Comparison of ENCODE assay signal across 8 mouse cellular contexts in the genomic region with DNA sequence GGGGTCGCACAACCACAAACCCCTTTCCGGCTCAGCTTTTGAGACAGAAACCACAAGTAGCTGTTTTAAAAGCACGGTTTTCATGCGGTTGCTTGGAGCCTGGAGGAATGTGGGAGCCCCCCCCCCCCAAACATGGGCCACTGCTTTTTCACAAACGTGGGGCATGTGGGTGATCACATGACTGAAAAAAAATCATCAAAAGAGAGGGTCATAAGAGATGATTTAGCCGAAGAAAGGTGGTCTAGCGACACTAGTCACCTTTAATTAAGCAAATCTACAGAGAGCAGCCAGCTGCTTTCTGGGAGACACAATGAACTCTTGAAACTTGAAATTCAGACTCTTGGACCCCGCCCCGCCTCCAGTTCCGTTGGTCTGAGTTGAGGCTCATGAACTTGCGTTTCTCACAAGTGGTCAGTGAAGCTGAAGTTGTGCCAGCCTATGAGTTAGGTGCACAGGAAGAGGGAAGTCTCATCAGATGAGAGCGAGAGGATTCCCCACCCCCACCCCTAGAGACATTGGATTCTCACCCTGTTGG. TPM values are rescaled to one million over a fixed set of nuclear protein-coding genes. Genes with fewer than 3 reads are reported as not detected.
DNase-seq lines count a peak whose midpoint lies in the region; ATAC-seq and TF ChIP-seq lines count a peak whose summit lies in the region.

No protein-coding gene starts in this region.

- WGBS in hindbrain, postnatal 0 days: 21% methylated on average over 12 of the region's 12 CpGs
- 8% methylated on average over 12 of the region's 12 CpGs for WGBS in liver, postnatal 0 days (ENCODE audit: insufficient replicate concordance)

- no peak for TF ChIP-seq POLR2A in cortical plate, adult 2 months (IDR thresholded peaks at IDR 0.05; ENCODE audit: extremely low read depth, insufficient read depth, low read length)

- no peaks in the 10 kb centered on the region for H3K9me3 ChIP-seq in hindbrain, postnatal 0 days (ENCODE audit: low read length)
- no peaks in the 10 kb centered on the region for H3K9me3 ChIP-seq in liver, postnatal 0 days (ENCODE audit: low read length)

- no peak for ATAC-seq in hindbrain, postnatal 0 days
- no peak for ATAC-seq in liver, postnatal 0 days
- ATAC-seq in megakaryocyte-erythroid progenitor cell, adult 5-6 weeks (replicated peaks; ENCODE audit: low FRiP score, low TSS enrichment, poor library complexity, severe bottlenecking): no peak

- H3K4me3 ChIP-seq in cortical plate, adult 2 months (ENCODE audit: insufficient read depth, low read length): peak overlapping the region; percentile 53; the same call in 1 of the 2 replicates
- H3K4me3 ChIP-seq in hindbrain, postnatal 0 days (ENCODE audit: low read length): peak overlapping the region; percentile 77
- H3K4me3 ChIP-seq in liver, postnatal 0 days (ENCODE audit: low read depth, low read length): peak overlapping the region; percentile 84

- peak overlapping the region; percentile 98 for H3K4me2 ChIP-seq in hindbrain, postnatal 0 days (ENCODE audit: low read depth, low read length)
- H3K4me2 ChIP-seq in liver, postnatal 0 days (ENCODE audit: low read depth, low read length): peak overlapping the region; percentile 97

- no peak overlapping the region for H3K27ac ChIP-seq in cortical plate, adult 2 months (ENCODE audit: insufficient read depth, low read length)
- H3K27ac ChIP-seq in hindbrain, postnatal 0 days: peak overlapping the region; percentile 54
- H3K27ac ChIP-seq in liver, postnatal 0 days (ENCODE audit: low read depth): peak overlapping the region; percentile 93

- TF ChIP-seq EP300 in liver, postnatal 0 days (IDR thresholded peaks at IDR 0.05; ENCODE audit: low read depth): no peak

- no peaks in the 10 kb centered on the region for H3K36me3 ChIP-seq in hindbrain, postnatal 0 days (ENCODE audit: insufficient read depth, low read length)
- no peaks in the 10 kb centered on the region for H3K36me3 ChIP-seq in liver, postnatal 0 days (replicated peaks; ENCODE audit: insufficient read depth, low read length)

- peak overlapping the region; percentile 68 for H3K9ac ChIP-seq in hindbrain, postnatal 0 days (replicated peaks; ENCODE audit: low read length)
- H3K9ac ChIP-seq in liver, postnatal 0 days (replicated peaks): peak overlapping the region; percentile 89

- H3K27me3 ChIP-seq in hindbrain, postnatal 0 days (ENCODE audit: insufficient read depth, low read length): no peaks in the 10 kb centered on the region
- no peaks in the 10 kb centered on the region for H3K27me3 ChIP-seq in liver, postnatal 0 days (ENCODE audit: insufficient read depth, low read length)

- no peak for TF ChIP-seq CTCF in cortical plate, adult 2 months (IDR thresholded peaks at IDR 0.05; ENCODE audit: extremely low read depth, insufficient read depth, low read length)
- no peak for TF ChIP-seq CTCF in hindbrain, postnatal 0 days (IDR thresholded peaks at IDR 0.05; ENCODE audit: low read depth)
- no peak for TF ChIP-seq CTCF in liver, postnatal 0 days (IDR thresholded peaks at IDR 0.05; ENCODE audit: low read depth)

- no peaks in the 10 kb centered on the region for H3K4me1 ChIP-seq in cortical plate, adult 2 months (ENCODE audit: control insufficient read depth, insufficient read depth, low read length)
- H3K4me1 ChIP-seq in hindbrain, postnatal 0 days (ENCODE audit: insufficient read depth, low read length): peaks cover 8% of the 10 kb centered on the region; the same call in 1 of the 2 replicates
- peaks cover 29% of the 10 kb centered on the region for H3K4me1 ChIP-seq in liver, postnatal 0 days (ENCODE audit: insufficient read depth)

- peak; percentile 28 for DNase-seq in adrenal gland, postnatal 14 days
- no peak for DNase-seq in adrenal gland, postnatal 4 days (ENCODE audit: low spot score in 2 of 2)
- DNase-seq in hindbrain, postnatal 0 days (ENCODE audit: low spot score): no peak
- peak; percentile 41 for DNase-seq in liver, postnatal 0 days
- DNase-seq in retina, embryonic 14.5 days (ENCODE audit: low spot score): peak; percentile 69
- no peak for DNase-seq in right cerebral cortex, postnatal 25 days

RNA-seq across cellular contexts. Expression of gene Iqgap2, which starts 1.0 kb away (rescaled TPM):
- total RNA-seq in adrenal gland, postnatal 14 days (2021): 107 and 111 TPM in 2 replicates
- total RNA-seq in adrenal gland, postnatal 4 days (2021): 10 to 100 TPM; 93.7 to 97.7 TPM
- polyA plus RNA-seq in cortical plate, adult 2 months (2012; rRNA removed): 8.9 and 13.3 TPM in 2 replicates
- total RNA-seq in hindbrain, postnatal 0 days (2014; rRNA removed): 2.9 and 5.0 TPM in 2 replicates
- polyA plus RNA-seq in hindbrain, postnatal 0 days (2015; fragmentation: Nextera tagmentation; extraction: Ambion mirVana): 3.1 and 3.2 TPM in 2 replicates
- 23.5 and 24.6 TPM in 2 replicates for polyA plus RNA-seq in liver, postnatal 0 days (2015; fragmentation: Nextera tagmentation; extraction: Ambion mirVana)
- 42.7 and 49.2 TPM in 2 replicates for total RNA-seq in megakaryocyte-erythroid progenitor cell, adult 5-6 weeks (2014; fragmentation: Nextera tagmentation)
- 91.1 and 135 TPM in 2 replicates for total RNA-seq in megakaryocyte-erythroid progenitor cell, adult 5-6 weeks (2017)

Comparison
In these comparisons a context has a peak if more than half of its experiments do, and no peak if none do; other contexts are left out.
1. DNase-seq: peak in adrenal gland, postnatal 14 days (single experiment), liver, postnatal 0 days (single experiment) and retina, embryonic 14.5 days (single experiment); none in adrenal gland, postnatal 4 days (0 of 2), hindbrain, postnatal 0 days (single experiment) and right cerebral cortex, postnatal 25 days (single experiment).
2. Peak in every context shown above with its lines, with median percentiles within 50 percentile points of each other: H3K4me3 ChIP-seq.